Mouse (Mus musculus): ENCODE data around the gene Gid8. TPM values are rescaled to one million over a fixed set of nuclear protein-coding genes. Genes with fewer than 3 reads are reported as not detected.

The Gid8 gene
- 10 to 100 TPM; 49.2 to 52.7 TPM for total RNA-seq (2023)

DNA sequence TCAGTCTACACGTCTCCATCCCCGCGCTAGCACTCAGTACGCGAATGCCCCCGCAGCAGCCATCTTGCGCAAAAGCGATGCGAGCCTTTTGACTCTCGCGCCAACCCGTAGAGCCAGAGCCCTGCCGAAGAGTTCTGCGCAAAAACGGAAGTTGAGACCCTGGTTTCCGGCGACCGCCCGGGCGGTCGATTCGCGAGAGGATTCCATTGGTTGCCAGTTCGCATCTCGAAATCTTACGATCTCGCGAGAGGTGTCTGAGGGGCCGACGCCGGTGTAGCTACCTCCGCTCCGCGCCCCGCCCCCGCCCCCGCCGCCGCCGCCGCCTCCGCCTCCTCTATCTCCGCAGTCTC is at the start of gene Gid8, which contains the start of gene Dido1:
TSS of gene Gid8 (plus strand) at position 195 of the 350 bp plus-strand sequence.
TSS of gene Dido1 (minus strand) at position 77 of the 350 bp plus-strand sequence.

GRCm38 (mm10) chr2:180724585-180725413 is 14.9 kb downstream of the Gid8 start, which contains the start of gene Slc17a9:
Slc17a9 (plus strand) TSS chr2:180725263.

Other genes with a start within 250 kb of the Gid8 start
- gene Ntsr1, start 210.1 kb upstream of the Gid8 start, total RNA-seq (2023) = not detected
- gene Mrgbp, start 128.8 kb upstream of the Gid8 start, total RNA-seq (2023) = 10 to 100 TPM; 42.6 to 47.0 TPM
- 100 to 1,000 TPM in 1 of 2 experiments, 10 to 100 TPM in 1; 94.7 to 108 TPM for gene Ogfr, start 120.9 kb upstream of the Gid8 start, total RNA-seq (2023)
- 1 to 10 TPM; 2.5 to 3.8 TPM for gene Col9a3, start 112.3 kb upstream of the Gid8 start, total RNA-seq (2023)
- gene Tcfl5, start 67.4 kb upstream of the Gid8 start, total RNA-seq (2023) = under 1 TPM; 0.38 to 0.56 TPM
- 100 to 1,000 TPM; 102 to 107 TPM for gene Dido1, start 118 bp upstream of the Gid8 start, total RNA-seq (2023)
- 10 to 100 TPM; 89.8 to 96.5 TPM for gene Slc17a9, start 15.1 kb downstream of the Gid8 start, total RNA-seq (2023)
- not detected for gene Bhlhe23, start 66.8 kb downstream of the Gid8 start, total RNA-seq (2023)
- 10 to 100 TPM; 88.6 to 93.8 TPM for gene Ythdf1, start 210.8 kb downstream of the Gid8 start, total RNA-seq (2023)
- not detected for gene Birc7, start 218.9 kb downstream of the Gid8 start, total RNA-seq (2023)
- not detected for gene Nkain4, start 244.6 kb downstream of the Gid8 start, total RNA-seq (2023)

All from T-cell, adult 66 days (primary cell).